Mouse (Mus musculus) midbrain, embryonic 15.5 days (tissue): Measurements from ENCODE around the gene Zfp653. TPM values are rescaled to one million over a fixed set of nuclear protein-coding genes. Genes with fewer than 3 reads are reported as not detected.

ENCODE experiments used
- ATAC-seq: fragments of 200-750 bp; cut with Nextera tagmentation; replicated peaks from 2 replicates; pipeline ENCODE4 v1.8.0; 2017; ENCODE audit warnings: moderate TSS enrichment
- H3K27ac ChIP-seq: fragments of 300-500 bp; sonication (generic); 2 replicates; pipeline ENCODE4 v1.5.1; 2015; ENCODE audit warnings: mild to moderate bottlenecking, inconsistent platforms
- H3K27me3 ChIP-seq: fragments of 300-500 bp; sonication (generic); replicated peaks from 2 replicates; pipeline ENCODE4 v1.6.1; 2015; ENCODE audit warnings: inconsistent platforms
- H3K36me3 ChIP-seq: fragments of 300-500 bp; sonication (generic); replicated peaks from 2 replicates; pipeline ENCODE4 v1.6.1; 2015; ENCODE audit warnings: inconsistent platforms
- H3K4me1 ChIP-seq: fragments of 300-500 bp; sonication (generic); 2 replicates; pipeline ENCODE4 v1.6.1; 2015; ENCODE audit warnings: inconsistent platforms
- H3K4me2 ChIP-seq: fragments of 300-500 bp; sonication (generic); 2 replicates; pipeline ENCODE4 v1.6.1; 2015; ENCODE audit warnings: inconsistent platforms, mild to moderate bottlenecking, moderate library complexity
- H3K4me3 ChIP-seq: fragments of 300-500 bp; sonication (generic); 2 replicates; pipeline ENCODE4 v1.5.1; 2015; ENCODE audit warnings: mild to moderate bottlenecking, inconsistent platforms
- H3K9ac ChIP-seq: fragments of 300-500 bp; sonication (generic); 2 replicates; pipeline ENCODE4 v1.6.1; 2015; ENCODE audit warnings: mild to moderate bottlenecking, inconsistent platforms
- H3K9me3 ChIP-seq: fragments of 300-500 bp; sonication (generic); 2 replicates; pipeline ENCODE4 v1.6.1; 2016; ENCODE audit warnings: inconsistent platforms
- WGBS: fragments of 180-500 bp; shearing (Covaris S2); methylation state at CpG from one replicate; pipeline ENCODE4 v1.1.7; 2015; ENCODE audit warnings: mixed read lengths; 5-methylcytosine and 5-hydroxymethylcytosine counted together
- polyA plus RNA-seq: library from polyadenylated mRNA; unstranded; fragments of >200 nt; fragmentation: Nextera tagmentation; extraction: Ambion mirVana; gene quantifications from 2 replicates; pipeline ENCODE4 v1.2.1, GENCODE M21; 2015

Gene Zfp653
- polyA plus RNA-seq, 1 experiment from 2014 or later: 22.5 TPM

GRCm38 (mm10) chr9:22065642-22066041 lies 5.5 kb downstream of the Zfp653 start:
- peaks cover 38% of the 10 kb centered on the region for H3K36me3 ChIP-seq

DNA sequence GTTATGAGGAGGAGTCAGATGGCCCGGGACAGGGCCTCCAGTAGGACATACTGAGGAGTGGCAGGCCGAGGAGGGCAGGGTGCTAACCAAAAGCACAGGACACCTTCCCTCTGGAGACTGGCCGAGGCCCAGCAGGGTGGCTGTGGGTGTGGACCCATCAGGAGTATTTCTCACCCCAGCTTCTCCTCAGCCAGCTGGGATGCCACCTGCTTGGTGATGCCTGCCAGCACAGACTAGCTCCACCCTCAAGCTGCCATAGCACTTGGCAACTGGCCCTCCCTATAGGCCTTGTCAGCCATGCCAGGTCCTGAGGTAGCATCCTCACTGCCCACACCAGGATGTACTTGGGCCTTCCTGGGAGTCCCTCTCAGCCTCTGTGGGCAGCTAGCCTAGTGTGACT lies 6.8 kb downstream of the Zfp653 start:
- H3K9ac ChIP-seq: no peak overlapping the region
- no peaks in the 10 kb centered on the region for H3K27me3 ChIP-seq
- 0 out of 2 replicates have a peak, but pooled peaks cover 4% of the 10 kb centered on the region for H3K4me1 ChIP-seq
- no peaks in the 10 kb centered on the region for H3K9me3 ChIP-seq
- 94% methylated on average over 3 of the region's 3 CpGs for WGBS
- H3K36me3 ChIP-seq: peaks cover 40% of the 10 kb centered on the region
- no peak overlapping the region for H3K4me3 ChIP-seq
- H3K27ac ChIP-seq: no peak overlapping the region
- ATAC-seq: no peak
- no peak overlapping the region for H3K4me2 ChIP-seq

More at GRCm38 (mm10) chr9:22065642-22066041, 5.5 kb downstream of the Zfp653 start:
- no peak overlapping the region for H3K9ac ChIP-seq
- WGBS: 94% methylated on average over 11 of the region's 11 CpGs
- no peak overlapping the region for H3K4me3 ChIP-seq
- no peaks in the 10 kb centered on the region for H3K9me3 ChIP-seq
- no peak overlapping the region for H3K27ac ChIP-seq
- no peaks in the 10 kb centered on the region for H3K27me3 ChIP-seq
- H3K4me2 ChIP-seq: no peak overlapping the region
- no peak for ATAC-seq
- H3K4me1 ChIP-seq: peaks cover 17% of the 10 kb centered on the region

DNA sequence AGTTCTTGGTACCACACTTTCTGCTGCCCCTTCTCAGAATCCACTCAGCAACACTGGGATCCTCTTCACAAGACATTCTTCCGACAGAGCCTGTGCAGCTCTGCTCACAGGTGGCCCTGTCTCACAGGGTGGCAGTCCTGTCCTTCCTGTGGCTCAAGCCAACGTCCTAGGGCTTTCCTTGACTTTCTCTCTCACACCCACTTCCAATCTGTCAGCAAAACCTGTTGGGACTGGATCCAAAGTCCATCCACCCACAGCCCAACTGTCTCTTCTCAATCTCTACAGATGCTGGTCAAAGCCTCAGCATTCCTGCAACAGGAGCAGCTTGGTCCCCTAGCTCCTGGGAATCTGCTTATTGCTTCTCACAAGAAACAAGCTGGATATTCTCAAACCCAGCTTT lies 9.8 kb downstream of the Zfp653 start:
- Histone ChIP-seq H3K4me2 (no peak overlapping the region), H3K27ac (no peak overlapping the region), H3K9me3 (no peaks in the 10 kb centered on the region), H3K36me3 (peaks cover 39% of the 10 kb centered on the region), H3K4me1 (no peaks in the 10 kb centered on the region), H3K27me3 (no peaks in the 10 kb centered on the region), H3K4me3 (no peak overlapping the region), H3K9ac (no peak overlapping the region)
- 82% methylated on average over 2 of the region's 2 CpGs for WGBS
- no peak for ATAC-seq

- Histone ChIP-seq H3K27me3 (no peaks in the 10 kb centered on the region), H3K36me3 (peaks cover 15% of the 10 kb centered on the region; the same call in 1 of the 2 replicates), H3K4me1 (peaks cover 12% of the 10 kb centered on the region), H3K4me2 (no peak overlapping the region), H3K9me3 (no peaks in the 10 kb centered on the region), H3K4me3 (no peak overlapping the region), H3K27ac (no peak overlapping the region), H3K9ac (no peak overlapping the region)
- 89% methylated on average over 9 of the region's 9 CpGs for WGBS
- no peak for ATAC-seq
Measured at GRCm38 (mm10) chr9:22058011-22058424, 13.2 kb downstream of the Zfp653 start.

GRCm38 (mm10) chr9:22057031-22057517 lies 14.1 kb downstream of the Zfp653 start:
- Histone ChIP-seq H3K36me3 (peaks cover 12% of the 10 kb centered on the region; the same call in 1 of the 2 replicates), H3K9ac (no peak overlapping the region), H3K27ac (no peak overlapping the region), H3K27me3 (no peaks in the 10 kb centered on the region), H3K4me1 (peaks cover 15% of the 10 kb centered on the region), H3K9me3 (no peaks in the 10 kb centered on the region), H3K4me3 (no peak overlapping the region), H3K4me2 (no peak overlapping the region)
- 92% methylated on average over 9 of the region's 9 CpGs for WGBS
- ATAC-seq: no peak

DNA sequence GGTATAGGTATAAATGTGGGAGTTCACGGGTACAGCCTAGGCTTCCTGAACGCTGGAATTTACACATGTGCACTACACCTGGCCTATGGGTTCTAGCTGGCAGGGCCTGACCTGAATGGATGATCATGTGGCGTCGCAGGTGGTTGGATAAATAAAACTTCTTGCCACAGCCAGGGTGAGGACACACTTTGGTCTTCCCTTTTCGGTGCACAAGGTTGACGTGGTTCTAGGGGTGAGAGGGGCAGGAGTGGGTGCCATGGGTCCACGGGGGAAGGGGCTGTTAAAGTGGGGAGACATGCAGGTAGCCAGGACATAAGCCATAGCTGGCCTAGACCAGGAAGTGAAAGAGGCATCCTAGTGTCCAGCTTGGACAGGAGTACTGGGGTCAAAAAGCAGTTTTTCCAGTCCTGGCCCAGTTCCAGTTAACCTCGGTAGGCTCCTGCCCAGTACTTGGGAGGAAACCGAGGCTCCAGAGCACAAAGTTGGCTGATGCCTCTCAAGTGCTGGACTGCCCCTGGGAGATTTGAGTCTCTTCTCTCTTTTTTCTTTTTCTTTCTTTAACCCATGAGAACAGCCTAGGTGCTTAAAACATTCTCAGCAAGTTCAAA lies 14.8 kb downstream of the Zfp653 start:
- Histone ChIP-seq H3K9ac (no peak overlapping the region), H3K27me3 (no peaks in the 10 kb centered on the region), H3K27ac (no peak overlapping the region), H3K4me1 (peaks cover 17% of the 10 kb centered on the region), H3K36me3 (peaks cover 12% of the 10 kb centered on the region; the same call in 1 of the 2 replicates), H3K9me3 (no peaks in the 10 kb centered on the region), H3K4me3 (no peak overlapping the region), H3K4me2 (no peak overlapping the region)
- WGBS: 79% methylated on average over 9 of the region's 9 CpGs
- ATAC-seq: no peak

- Histone ChIP-seq H3K36me3 (peaks cover 8% of the 10 kb centered on the region; the same call in 1 of the 2 replicates), H3K4me3 (no peak overlapping the region), H3K4me1 (peaks cover 17% of the 10 kb centered on the region), H3K4me2 (no peak overlapping the region), H3K9ac (no peak overlapping the region), H3K27ac (no peak overlapping the region), H3K27me3 (no peaks in the 10 kb centered on the region), H3K9me3 (no peaks in the 10 kb centered on the region)
- WGBS: 38% methylated on average over 29 of the region's 29 CpGs
- ATAC-seq: no peak
Measured at GRCm38 (mm10) chr9:22055713-22056112, 15.5 kb downstream of the Zfp653 start.

GRCm38 (mm10) chr9:22054411-22055076 lies 16.6 kb downstream of the Zfp653 start:
- H3K27ac ChIP-seq: peak overlapping the region; percentile 42; the same call in 1 of the 2 replicates
- peak; percentile 31 for ATAC-seq
- no peaks in the 10 kb centered on the region for H3K9me3 ChIP-seq
- H3K9ac ChIP-seq: no peak overlapping the region
- peak overlapping the region; percentile 24 for H3K4me3 ChIP-seq
- peaks cover 7% of the 10 kb centered on the region; the same call in 1 of the 2 replicates for H3K36me3 ChIP-seq
- H3K27me3 ChIP-seq: no peaks in the 10 kb centered on the region
- peaks cover 23% of the 10 kb centered on the region for H3K4me1 ChIP-seq
- WGBS: under 1% methylated on average over 32 of the region's 32 CpGs
- H3K4me2 ChIP-seq: peak overlapping the region; percentile 61

GRCm38 (mm10) chr9:22053657-22054056 lies 17.5 kb downstream of the Zfp653 start:
- 41% methylated on average over 6 of the region's 7 CpGs for WGBS
- Histone ChIP-seq H3K4me3 (no peak overlapping the region), H3K4me1 (peaks cover 32% of the 10 kb centered on the region)

GRCm38 (mm10) chr9:22051958-22052254 lies 19.3 kb downstream of the Zfp653 start, which contains the start of gene Elavl3:
Elavl3 (minus strand) TSS chr9:22052023.
- Histone ChIP-seq H3K36me3 (no peaks in the 10 kb centered on the region), H3K4me3 (peak within 1 kb of the TSS; percentile 88), H3K27ac (peak within 1 kb of the TSS; percentile 91), H3K9ac (peak within 1 kb of the TSS; percentile 98), H3K27me3 (no peaks in the 10 kb centered on the region), H3K4me2 (peak within 1 kb of the TSS; percentile 83), H3K4me1 (peaks cover 49% of the 10 kb centered on the region), H3K9me3 (no peaks in the 10 kb centered on the region)
- under 1% methylated on average over 24 of the region's 28 CpGs for WGBS
- ATAC-seq: peak; percentile 80

More at GRCm38 (mm10) chr9:22053657-22054056, 17.5 kb downstream of the Zfp653 start:
- Histone ChIP-seq H3K9ac (no peak overlapping the region), H3K27ac (no peak overlapping the region), H3K9me3 (no peaks in the 10 kb centered on the region), H3K36me3 (peaks cover 5% of the 10 kb centered on the region; the same call in 1 of the 2 replicates), H3K27me3 (no peaks in the 10 kb centered on the region), H3K4me2 (no peak overlapping the region)
- ATAC-seq: no peak

DNA sequence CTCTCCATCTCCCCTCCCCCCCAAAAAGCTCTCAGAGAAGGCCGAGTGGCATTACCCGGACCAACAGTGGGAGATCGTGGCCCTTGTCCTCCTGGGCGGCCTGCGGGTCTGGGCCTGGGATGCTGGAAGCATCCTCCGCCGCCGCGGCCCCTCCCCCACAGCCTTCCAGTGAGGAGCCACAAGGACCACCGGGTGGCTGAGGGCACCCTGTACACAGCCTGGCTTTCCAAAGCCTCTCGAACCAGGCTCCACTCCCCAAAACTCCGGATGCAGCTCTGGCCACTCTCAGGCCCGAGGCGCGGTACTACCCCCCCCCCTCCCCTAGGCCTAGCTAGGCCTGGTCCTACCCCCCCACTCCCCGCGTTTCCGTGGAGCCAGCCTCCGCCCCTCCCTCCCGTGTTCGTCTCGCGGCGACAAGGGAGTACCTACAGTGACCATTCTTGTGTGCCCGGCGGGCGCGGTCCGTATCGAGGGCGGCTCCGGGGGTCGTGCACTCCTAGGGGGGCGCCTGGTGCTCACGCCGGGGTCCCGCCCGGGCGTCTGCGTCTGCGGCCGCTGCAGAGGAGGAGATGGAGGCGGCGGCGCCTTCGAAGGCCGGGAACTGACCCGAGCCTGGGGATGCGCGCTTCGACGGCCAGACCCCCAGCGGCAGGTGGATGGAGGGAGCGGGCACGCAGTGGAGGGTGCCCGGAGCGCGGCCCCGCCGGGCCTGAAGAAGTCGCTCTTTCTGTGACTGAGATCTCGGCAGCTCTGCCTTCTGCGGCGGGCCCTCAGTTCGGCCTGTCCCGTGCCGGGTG lies 19.8 kb downstream of the Zfp653 start:
- Histone ChIP-seq H3K27ac (peak overlapping the region; percentile 91), H3K9ac (peak overlapping the region; percentile 98), H3K27me3 (no peaks in the 10 kb centered on the region), H3K36me3 (no peaks in the 10 kb centered on the region), H3K9me3 (no peaks in the 10 kb centered on the region), H3K4me1 (peaks cover 53% of the 10 kb centered on the region), H3K4me2 (peak overlapping the region; percentile 83), H3K4me3 (peak overlapping the region; percentile 88)
- 1% methylated on average over 63 of the region's 67 CpGs for WGBS
- ATAC-seq: peak; percentile 21

- Histone ChIP-seq H3K4me2 (peak overlapping the region; percentile 83), H3K4me3 (peak overlapping the region; percentile 88), H3K27me3 (no peaks in the 10 kb centered on the region), H3K9me3 (no peaks in the 10 kb centered on the region), H3K4me1 (peaks cover 52% of the 10 kb centered on the region), H3K9ac (peak overlapping the region; percentile 98), H3K27ac (peak overlapping the region; percentile 91), H3K36me3 (no peaks in the 10 kb centered on the region)
- under 1% methylated on average over 43 of the region's 43 CpGs for WGBS
- ATAC-seq: peak; percentile 21
Measured at GRCm38 (mm10) chr9:22050351-22050889, 20.8 kb downstream of the Zfp653 start.
